Mouse (Mus musculus) erythroblast, embryonic 14.5 days (primary cell): ENCODE results near the gene Myl7.

ENCODE experiments used
- GATA1 ChIP-seq: IDR thresholded peaks from 2 replicates; pipeline ENCODE4 v1.6.1; 2012; ENCODE audit warnings: low read length, inconsistent platforms, mixed read lengths
- TAL1 ChIP-seq: IDR thresholded peaks from 3 replicates; pipeline ENCODE4 v1.6.1; 2012; ENCODE audit warnings: low read length, inconsistent platforms, mixed read lengths

DNA sequence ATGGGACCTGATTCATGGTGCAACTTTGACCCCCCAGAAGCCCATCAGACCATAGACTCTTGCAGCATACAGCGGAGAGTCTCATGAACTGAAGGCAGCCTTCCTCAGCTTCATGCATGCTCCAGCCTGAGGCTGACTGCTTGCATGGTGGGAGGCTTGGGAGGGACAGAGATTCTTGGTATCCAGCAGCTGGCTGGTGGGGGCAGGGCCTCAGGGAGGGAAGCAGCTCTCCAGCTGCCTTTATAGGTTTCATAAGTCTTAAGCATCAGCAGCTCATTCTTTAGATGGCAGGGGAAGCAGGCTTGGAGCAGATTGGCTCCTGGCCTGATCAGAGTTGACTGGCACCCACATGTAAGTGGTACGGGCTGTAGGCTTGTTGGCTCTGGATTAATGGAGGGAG, 31.4 kb downstream of the Myl7 start:
- TF ChIP-seq TAL1 (no peak), GATA1 (no peak)
